Mouse (Mus musculus): ENCODE results near the gene Ccpg1. TPM values are rescaled to one million over a fixed set of nuclear protein-coding genes. Genes with fewer than 3 reads are reported as not detected.
A peak's percentile ranks its signal among the peaks of the same experiment; 100 is the strongest.

Gene Ccpg1
- 20.6 and 28.8 TPM in 2 replicates for polyA plus RNA-seq (2015; fragmentation: Nextera tagmentation; extraction: Ambion mirVana)

DNA sequence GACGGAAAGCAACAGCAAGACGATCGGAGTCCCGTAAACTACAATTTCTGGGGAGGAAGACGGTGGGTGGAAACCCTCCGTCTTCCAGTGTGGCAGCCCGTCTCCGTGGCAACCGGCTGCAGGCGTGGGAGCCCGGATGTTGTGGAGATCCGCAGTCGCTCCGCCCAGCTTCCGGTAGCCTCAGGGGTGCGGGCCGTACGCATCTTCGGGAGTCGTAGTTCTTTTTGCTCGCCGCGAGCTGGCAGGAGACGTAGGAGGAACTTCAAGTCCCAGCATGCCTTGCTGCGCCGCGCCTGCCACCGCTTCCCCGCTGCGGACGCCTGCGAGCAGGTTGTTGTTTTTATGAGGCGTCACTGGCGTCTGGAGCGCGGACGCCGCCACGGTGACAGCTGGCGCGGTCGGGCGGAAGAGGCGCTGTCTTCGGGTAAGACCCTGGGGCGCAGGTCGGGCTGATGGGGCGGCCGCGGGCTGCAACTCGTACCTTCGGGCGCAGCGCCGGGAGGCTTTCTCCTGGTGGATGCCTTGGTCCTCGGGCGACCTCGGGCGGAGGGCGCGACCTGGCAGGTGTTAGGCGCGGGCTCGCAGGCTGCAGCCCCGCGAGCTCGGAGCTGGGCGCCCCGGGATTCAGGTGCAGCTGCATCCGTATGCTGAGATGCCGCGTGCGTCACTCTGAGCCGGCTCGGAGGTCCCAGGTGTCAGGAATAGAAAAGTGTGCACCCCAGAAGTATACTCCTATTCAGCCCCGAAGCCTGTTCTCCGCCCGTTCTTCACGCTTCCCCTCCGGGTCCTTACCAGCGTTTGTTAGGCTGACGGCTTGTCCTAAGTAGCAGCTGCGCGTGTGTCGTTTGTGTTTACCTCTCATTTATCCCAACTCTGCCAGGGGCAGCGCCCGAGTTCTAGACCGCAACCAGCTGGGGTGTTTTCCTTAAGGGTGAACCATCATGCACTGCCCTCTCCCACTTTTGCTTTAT lies at the start of gene Ccpg1, which contains the start of gene Ccpg1os:
TSS of gene Ccpg1 (plus strand) at position 180 of the 971 bp plus-strand sequence.
TSS of gene Ccpg1os (minus strand) at position 133 of the 971 bp plus-strand sequence.
- Histone ChIP-seq H3K4me1 (peaks cover 14% of the 10 kb centered on the region), H3K4me3 (peak within 1 kb of the TSS; percentile 89), H3K27me3 (0 out of 2 replicates have a peak, but pooled peaks cover 4% of the 10 kb centered on the region), H3K27ac (peak within 1 kb of the TSS; percentile 71), H3K9me3 (no peaks in the 10 kb centered on the region), H3K4me2 (peak within 1 kb of the TSS; percentile 89), H3K9ac (peak within 1 kb of the TSS; percentile 82), H3K36me3 (no peaks in the 10 kb centered on the region)
- peak; percentile 99 for ATAC-seq (ENCODE audit: insufficient number of reproducible peaks, insufficient read depth, low FRiP score, low TSS enrichment, low read depth)
- WGBS, result under 1% methylated on average over 88 of the region's 88 CpGs

DNA sequence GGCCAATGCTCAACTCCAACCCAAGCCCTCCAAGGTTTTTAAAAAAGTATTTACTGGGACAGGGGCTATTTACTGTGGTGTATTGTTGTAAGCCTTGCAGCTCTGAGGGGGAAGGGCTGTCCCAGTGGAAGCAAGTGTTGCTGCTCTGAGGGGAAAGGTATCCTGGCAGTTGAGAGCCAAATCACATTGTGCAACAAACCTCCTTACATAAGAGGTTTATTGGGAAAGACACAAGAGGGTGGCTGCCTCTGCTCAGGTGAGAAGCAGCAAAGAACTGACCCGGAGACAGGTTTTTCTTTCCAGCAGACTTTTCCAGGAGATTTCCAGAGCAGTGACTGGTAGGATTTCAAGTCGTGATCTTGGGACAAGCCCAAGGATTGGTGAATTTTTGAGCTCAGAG lies 48.9 kb upstream of the Ccpg1 start:
- Histone ChIP-seq H3K9me3 (0 out of 2 replicates have a peak, but pooled peaks cover 2% of the 10 kb centered on the region), H3K27me3 (no peaks in the 10 kb centered on the region), H3K4me3 (no peak overlapping the region), H3K4me2 (no peak overlapping the region), H3K9ac (no peak overlapping the region), H3K4me1 (peaks cover 6% of the 10 kb centered on the region), H3K36me3 (peaks cover 35% of the 10 kb centered on the region), H3K27ac (no peak overlapping the region)
- WGBS, result 58% methylated on average over 2 of the region's 2 CpGs
- ATAC-seq (ENCODE audit: insufficient number of reproducible peaks, insufficient read depth, low FRiP score, low TSS enrichment, low read depth), result no peak

DNA sequence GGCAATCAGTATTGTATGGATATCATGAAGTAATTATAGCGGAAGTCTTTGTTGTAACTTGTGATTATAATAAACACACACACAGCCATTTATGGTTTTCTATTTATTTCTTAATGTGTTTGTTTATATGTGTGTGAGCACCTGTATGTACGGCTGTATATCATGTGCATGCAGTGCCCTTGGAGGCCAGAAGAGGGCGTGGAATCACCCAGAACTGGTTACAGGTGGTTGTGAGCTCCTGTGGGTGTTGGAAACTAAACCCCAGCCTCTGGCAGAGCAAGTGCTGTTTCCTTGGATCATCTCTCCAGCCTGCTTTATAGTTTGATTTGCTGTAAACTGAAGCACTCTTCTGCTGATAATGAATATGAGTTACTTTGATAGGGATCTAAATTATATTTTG lies 41.8 kb upstream of the Ccpg1 start:
- H3K9ac ChIP-seq, result no peak overlapping the region
- no peaks in the 10 kb centered on the region; the same call in 1 of the 2 replicates for H3K4me1 ChIP-seq
- H3K4me3 ChIP-seq, result no peak overlapping the region
- peaks cover 43% of the 10 kb centered on the region for H3K36me3 ChIP-seq
- WGBS, result 63% methylated on average over 3 of the region's 3 CpGs
- H3K9me3 ChIP-seq, result peaks cover 6% of the 10 kb centered on the region
- ATAC-seq (ENCODE audit: insufficient number of reproducible peaks, insufficient read depth, low FRiP score, low TSS enrichment, low read depth), result no peak
- H3K27ac ChIP-seq, result no peak overlapping the region
- H3K4me2 ChIP-seq, result no peak overlapping the region
- no peaks in the 10 kb centered on the region for H3K27me3 ChIP-seq

DNA sequence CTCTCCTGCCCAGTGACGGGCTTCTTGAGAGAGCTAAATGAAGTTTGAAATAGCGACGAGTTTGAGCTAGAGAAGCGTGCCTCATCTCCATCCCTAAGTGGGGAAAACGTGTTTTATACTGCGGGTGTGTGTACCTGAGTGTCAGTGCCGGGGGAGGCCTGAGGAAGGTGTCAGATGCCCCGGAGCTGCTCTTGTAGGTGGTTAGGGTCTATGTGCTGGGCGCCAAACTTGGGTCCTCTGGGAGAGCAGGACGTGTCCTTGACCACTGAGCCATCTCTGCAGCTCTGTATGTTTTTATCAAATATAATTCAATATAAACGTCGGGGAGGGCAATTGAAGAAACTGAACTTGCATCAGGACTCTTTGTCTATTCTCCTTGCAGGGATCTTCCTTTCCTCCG lies 40.9 kb upstream of the Ccpg1 start:
- no peak overlapping the region for H3K4me2 ChIP-seq
- peaks cover 44% of the 10 kb centered on the region for H3K36me3 ChIP-seq
- H3K4me1 ChIP-seq, result no peaks in the 10 kb centered on the region; the same call in 1 of the 2 replicates
- no peaks in the 10 kb centered on the region for H3K27me3 ChIP-seq
- H3K27ac ChIP-seq, result no peak overlapping the region
- 93% methylated on average over 13 of the region's 13 CpGs for WGBS
- ATAC-seq (ENCODE audit: insufficient number of reproducible peaks, insufficient read depth, low FRiP score, low TSS enrichment, low read depth), result no peak
- H3K9me3 ChIP-seq, result peaks cover 6% of the 10 kb centered on the region
- H3K9ac ChIP-seq, result no peak overlapping the region
- H3K4me3 ChIP-seq, result no peak overlapping the region

DNA sequence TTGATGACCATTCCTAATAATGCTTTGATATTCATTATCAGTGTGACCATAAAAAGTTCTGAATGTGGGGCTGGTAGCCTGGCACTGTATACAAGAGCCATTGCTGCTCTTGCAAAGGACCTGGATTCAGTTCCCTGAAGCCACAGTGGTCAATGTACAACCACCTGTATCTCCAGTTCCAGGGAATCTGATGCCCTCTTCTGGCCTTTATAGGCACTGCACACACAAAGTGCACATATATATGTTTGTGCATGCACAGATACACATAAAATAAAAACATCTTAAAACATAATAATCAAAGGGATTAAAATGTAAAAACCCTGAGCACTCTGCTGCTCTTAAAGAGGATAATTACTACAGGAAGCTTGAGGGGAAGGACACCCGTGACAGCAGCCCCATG lies 38.2 kb upstream of the Ccpg1 start:
- Histone ChIP-seq H3K9me3 (peaks cover 6% of the 10 kb centered on the region), H3K4me3 (no peak overlapping the region), H3K27me3 (no peaks in the 10 kb centered on the region), H3K4me1 (0 out of 2 replicates have a peak, but pooled peaks cover 3% of the 10 kb centered on the region), H3K27ac (no peak overlapping the region), H3K36me3 (peaks cover 44% of the 10 kb centered on the region), H3K9ac (no peak overlapping the region), H3K4me2 (no peak overlapping the region)
- 97% methylated on average over 1 of the region's 1 CpGs for WGBS
- no peak for ATAC-seq (ENCODE audit: insufficient number of reproducible peaks, insufficient read depth, low FRiP score, low TSS enrichment, low read depth)

DNA sequence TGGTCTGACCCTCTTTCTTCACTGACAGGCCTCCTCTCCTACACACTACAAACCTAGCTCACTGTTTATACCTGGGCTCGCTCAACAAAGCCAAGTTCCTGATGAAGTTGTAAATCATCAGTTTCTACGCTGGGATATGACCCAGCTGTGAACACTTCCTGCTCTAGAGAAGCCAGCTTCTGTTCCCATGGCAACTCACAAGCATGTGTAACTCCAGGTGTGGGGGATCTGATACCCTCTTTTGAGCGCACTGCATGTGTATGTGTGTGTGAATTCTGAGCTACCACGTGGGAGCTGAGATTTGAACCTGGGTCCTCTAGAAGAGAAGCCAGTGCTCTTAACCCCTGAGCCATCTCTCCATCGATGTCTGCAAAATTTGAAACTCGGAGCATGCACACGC lies 35.7 kb upstream of the Ccpg1 start:
- H3K9ac ChIP-seq, result no peak overlapping the region
- ATAC-seq (ENCODE audit: insufficient number of reproducible peaks, insufficient read depth, low FRiP score, low TSS enrichment, low read depth), result no peak
- WGBS, result 72% methylated on average over 7 of the region's 7 CpGs
- H3K4me1 ChIP-seq, result 0 out of 2 replicates have a peak, but pooled peaks cover 3% of the 10 kb centered on the region
- no peak overlapping the region for H3K4me2 ChIP-seq
- no peak overlapping the region for H3K4me3 ChIP-seq
- H3K9me3 ChIP-seq, result peaks cover 6% of the 10 kb centered on the region
- no peaks in the 10 kb centered on the region for H3K27me3 ChIP-seq
- H3K27ac ChIP-seq, result no peak overlapping the region
- H3K36me3 ChIP-seq, result peaks cover 31% of the 10 kb centered on the region

DNA sequence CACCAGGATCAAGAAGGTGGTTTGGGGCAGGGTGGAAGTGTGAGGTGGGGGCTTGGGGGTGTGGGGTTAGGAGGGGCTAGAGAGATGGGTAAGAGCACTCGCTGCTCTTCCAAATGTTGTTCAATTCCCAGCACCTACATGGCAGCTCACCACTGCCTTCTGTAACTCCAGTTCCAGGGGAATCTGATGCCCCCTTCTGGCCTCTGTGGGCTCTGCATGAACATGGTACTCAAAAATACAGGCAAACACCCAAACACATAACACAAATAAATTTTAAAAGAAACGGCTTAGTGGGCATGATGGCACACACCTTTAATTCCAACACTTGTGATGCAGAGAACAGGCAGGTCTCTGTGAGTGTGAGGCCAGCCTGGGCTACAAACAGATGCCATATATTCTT lies 30.5 kb upstream of the Ccpg1 start:
- no peak overlapping the region for H3K27ac ChIP-seq
- no peak overlapping the region for H3K4me3 ChIP-seq
- no peak overlapping the region for H3K4me2 ChIP-seq
- no peaks in the 10 kb centered on the region for H3K27me3 ChIP-seq
- no peak overlapping the region for H3K9ac ChIP-seq
- 43% methylated on average over 2 of the region's 2 CpGs for WGBS
- no peaks in the 10 kb centered on the region for H3K9me3 ChIP-seq
- no peak for ATAC-seq (ENCODE audit: insufficient number of reproducible peaks, insufficient read depth, low FRiP score, low TSS enrichment, low read depth)
- H3K36me3 ChIP-seq, result no peaks in the 10 kb centered on the region
- peaks cover 11% of the 10 kb centered on the region; the same call in 1 of the 2 replicates for H3K4me1 ChIP-seq

DNA sequence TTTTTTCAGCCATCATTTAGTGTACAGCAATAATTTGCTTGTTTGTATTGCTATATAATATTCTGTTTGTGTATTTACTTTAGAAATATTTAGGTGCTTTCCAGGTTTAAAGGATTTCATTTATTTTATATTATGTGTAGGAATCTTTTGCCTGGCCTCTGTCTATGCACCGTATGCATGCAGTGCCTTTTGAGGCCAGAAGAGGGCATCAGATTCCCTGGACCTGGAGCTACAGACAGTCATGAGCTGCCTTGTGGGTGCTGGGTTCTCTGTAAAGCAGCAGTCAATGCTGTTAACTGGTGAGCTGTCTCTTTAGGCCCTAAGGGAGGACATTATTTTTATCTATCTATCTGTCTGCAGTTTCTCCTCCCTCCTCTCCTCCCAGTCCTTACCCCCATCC lies 29.7 kb upstream of the Ccpg1 start:
- Histone ChIP-seq H3K4me1 (peaks cover 11% of the 10 kb centered on the region; the same call in 1 of the 2 replicates), H3K27me3 (no peaks in the 10 kb centered on the region), H3K9me3 (no peaks in the 10 kb centered on the region), H3K9ac (no peak overlapping the region), H3K4me3 (no peak overlapping the region), H3K36me3 (no peaks in the 10 kb centered on the region), H3K27ac (no peak overlapping the region), H3K4me2 (no peak overlapping the region)
- WGBS, result 11% methylated on average over 1 of the region's 1 CpGs
- ATAC-seq (ENCODE audit: insufficient number of reproducible peaks, insufficient read depth, low FRiP score, low TSS enrichment, low read depth), result no peak

DNA sequence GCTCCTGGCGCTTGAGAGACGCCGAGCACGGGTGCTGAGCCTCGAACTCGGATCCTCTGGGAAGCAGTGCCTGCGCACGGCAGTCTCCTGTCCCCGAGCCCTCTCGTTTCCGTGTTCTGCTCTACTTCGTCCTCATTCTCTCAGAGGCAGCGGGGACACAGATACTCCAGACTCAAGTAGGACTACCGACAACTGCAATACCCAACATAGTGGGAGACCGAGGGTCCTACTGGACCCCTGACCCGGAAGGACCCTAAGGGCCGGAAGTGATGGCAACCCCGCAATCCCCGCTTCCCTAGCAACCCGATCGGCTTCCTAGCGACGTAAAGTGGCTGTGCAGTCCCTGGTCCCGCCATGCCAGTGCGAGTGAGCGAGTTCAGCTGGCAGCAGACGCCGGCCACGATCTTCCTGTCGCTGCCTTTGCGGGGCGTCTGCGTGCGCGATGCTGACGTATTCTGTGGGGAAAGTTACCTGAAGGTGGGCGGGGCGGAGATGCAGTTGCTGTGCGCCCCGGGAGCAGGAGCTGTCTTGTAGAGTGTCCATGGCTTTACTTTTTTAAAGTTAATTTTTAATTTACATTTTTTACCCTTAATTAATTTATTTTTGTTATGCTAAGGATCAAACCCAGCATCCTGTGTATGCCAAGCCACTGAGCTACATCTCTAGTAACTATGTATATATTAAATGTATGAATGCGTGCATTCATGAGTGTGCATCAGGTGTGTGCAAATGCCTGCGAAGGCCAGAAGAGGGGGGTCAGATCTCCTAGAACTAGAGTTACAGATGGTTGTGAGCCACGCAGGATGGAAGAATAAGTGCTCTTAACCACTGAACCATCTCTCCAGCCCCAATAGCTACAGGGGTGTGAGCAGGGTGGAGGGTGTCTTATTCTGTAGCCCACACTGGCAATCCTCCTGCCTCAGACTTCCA lies 26.4 kb upstream of the Ccpg1 start, which contains the start of the genes Dyx1c1 and Gm44503:
TSS of gene Dyx1c1 (plus strand) at position 265 of the 930 bp plus-strand sequence.
TSS of gene Gm44503 (plus strand) at position 332 of the 930 bp plus-strand sequence.
- H3K9me3 ChIP-seq, result no peaks in the 10 kb centered on the region
- WGBS, result 2% methylated on average over 43 of the region's 43 CpGs
- no peaks in the 10 kb centered on the region for H3K27me3 ChIP-seq
- H3K27ac ChIP-seq, result peak within 1 kb of the TSS; percentile 75
- peak within 1 kb of the TSS; percentile 64 for H3K4me3 ChIP-seq
- H3K36me3 ChIP-seq, result no peaks in the 10 kb centered on the region
- H3K4me1 ChIP-seq, result peaks cover 8% of the 10 kb centered on the region; the same call in 1 of the 2 replicates
- peak within 1 kb of the TSS; percentile 68 for H3K9ac ChIP-seq
- ATAC-seq (ENCODE audit: insufficient number of reproducible peaks, insufficient read depth, low FRiP score, low TSS enrichment, low read depth), result peak; percentile 68; the same call in 1 of the 2 replicates
- H3K4me2 ChIP-seq, result peak within 1 kb of the TSS; percentile 77

DNA sequence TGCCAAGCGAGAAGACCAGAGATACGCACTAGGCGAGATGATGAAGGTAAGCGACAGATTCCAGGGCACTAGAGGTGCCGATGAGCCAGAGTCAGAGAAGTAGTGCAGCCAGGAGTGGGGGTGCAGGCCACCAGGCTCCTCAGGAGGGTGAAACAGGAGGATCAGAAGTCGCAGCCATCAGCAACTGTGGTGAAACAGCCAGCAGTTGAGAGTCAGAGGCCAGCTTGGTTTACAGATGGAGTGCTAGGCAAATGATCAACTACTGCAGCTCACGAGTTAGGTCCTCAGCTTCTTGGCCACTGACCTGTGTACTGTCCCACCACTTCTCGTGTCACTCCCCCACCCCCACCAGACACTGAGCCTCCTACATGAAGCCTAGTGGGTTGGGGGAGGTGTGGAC lies 23.9 kb upstream of the Ccpg1 start:
- no peak for ATAC-seq (ENCODE audit: insufficient number of reproducible peaks, insufficient read depth, low FRiP score, low TSS enrichment, low read depth)
- H3K27me3 ChIP-seq, result no peaks in the 10 kb centered on the region
- no peaks in the 10 kb centered on the region for H3K9me3 ChIP-seq
- peaks cover 8% of the 10 kb centered on the region; the same call in 1 of the 2 replicates for H3K4me1 ChIP-seq
- no peak overlapping the region for H3K4me3 ChIP-seq
- no peaks in the 10 kb centered on the region for H3K36me3 ChIP-seq
- H3K4me2 ChIP-seq, result no peak overlapping the region
- no peak overlapping the region for H3K9ac ChIP-seq
- H3K27ac ChIP-seq, result no peak overlapping the region
- WGBS, result 77% methylated on average over 8 of the region's 8 CpGs

DNA sequence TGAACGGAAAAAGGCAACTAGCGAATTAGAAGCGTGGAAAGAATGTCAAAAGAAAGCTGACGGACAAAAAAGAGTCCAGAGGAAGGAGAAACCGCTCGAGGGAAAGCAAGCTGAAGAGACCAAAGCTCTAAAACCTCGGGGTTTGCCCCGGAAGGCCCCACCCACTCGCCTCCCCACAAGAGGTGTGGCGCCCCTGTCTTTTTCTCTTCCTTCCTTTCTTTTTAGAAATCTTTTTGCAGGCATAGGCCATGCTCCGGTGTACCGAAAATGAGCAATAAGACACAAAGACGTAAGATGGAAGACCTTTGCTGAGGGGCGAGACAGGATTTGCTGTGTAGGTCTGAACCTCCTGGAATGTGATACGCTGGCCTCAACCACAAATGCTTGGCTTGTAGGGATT lies 23.3 kb upstream of the Ccpg1 start:
- H3K27ac ChIP-seq, result 0 out of 2 replicates have a peak overlapping the region, but pooled peaks have one; percentile 9
- no peaks in the 10 kb centered on the region for H3K27me3 ChIP-seq
- H3K4me3 ChIP-seq, result no peak overlapping the region
- no peak overlapping the region for H3K4me2 ChIP-seq
- peaks cover 8% of the 10 kb centered on the region; the same call in 1 of the 2 replicates for H3K4me1 ChIP-seq
- WGBS, result 71% methylated on average over 15 of the region's 15 CpGs
- no peak overlapping the region for H3K9ac ChIP-seq
- no peaks in the 10 kb centered on the region for H3K9me3 ChIP-seq
- no peaks in the 10 kb centered on the region for H3K36me3 ChIP-seq
- no peak for ATAC-seq (ENCODE audit: insufficient number of reproducible peaks, insufficient read depth, low FRiP score, low TSS enrichment, low read depth)
